Mouse (Mus musculus) 3T3-L1 (cell line): ENCODE data around the gene Cxcl2.
A peak's percentile ranks its signal among the peaks of the same experiment; 100 is the strongest.

Source experiments
- DNase-seq: peaks from one replicate; pipeline ENCODE4 v3.0.0-alpha.2; 2015; ENCODE audit warnings: low read depth, low spot score

The Cxcl2 gene

GRCm38 (mm10) chr5:90894231-90894630 is 9.4 kb upstream of the Cxcl2 start:
- no peak for DNase-seq

- DNase-seq, result peak; percentile 3
These were observed 6.2 kb upstream of the Cxcl2 start for GRCm38 (mm10) chr5:90897429-90897828.

- peak; percentile 1 for DNase-seq
These were observed 4.4 kb upstream of the Cxcl2 start for GRCm38 (mm10) chr5:90899308-90899707.

DNA sequence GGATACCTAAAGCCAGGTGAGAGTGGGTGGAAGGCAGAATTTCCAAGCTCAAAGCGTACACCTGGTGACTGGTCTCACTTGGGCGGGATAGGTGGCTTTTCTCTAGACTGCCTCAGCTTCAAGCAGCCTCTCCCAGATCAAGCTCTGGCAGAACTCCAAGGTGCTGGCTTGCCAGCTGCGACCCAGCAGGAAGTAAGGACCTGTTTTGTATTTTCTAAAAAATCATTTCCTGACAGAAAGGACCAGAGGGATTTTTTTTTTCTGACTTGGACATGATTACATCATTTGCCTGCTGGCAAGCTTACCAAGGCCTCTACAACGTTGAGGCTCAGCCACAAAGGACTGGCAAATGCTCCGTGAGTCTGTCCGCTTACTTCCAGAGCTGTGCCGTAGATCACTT is 3.5 kb upstream of the Cxcl2 start:
- peak; percentile 73 for DNase-seq

DNA sequence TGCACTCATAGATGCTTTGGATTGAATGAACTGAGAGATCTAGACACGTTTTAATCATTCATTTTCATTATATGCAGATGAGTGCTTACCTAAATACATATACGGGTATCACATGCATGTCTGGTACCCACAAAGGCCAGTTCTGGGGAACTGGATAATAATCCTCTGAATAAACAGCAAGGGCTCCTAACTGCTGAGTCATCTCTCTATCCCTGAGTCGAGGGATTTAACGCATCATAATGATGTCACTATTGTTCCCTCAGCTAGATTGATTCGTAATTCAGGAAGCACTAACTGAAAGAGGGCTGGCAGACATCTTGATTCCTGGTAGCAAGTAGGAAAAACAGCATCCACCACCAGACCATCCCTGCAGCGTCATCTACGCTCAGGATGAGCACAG is 3.0 kb upstream of the Cxcl2 start:
- peak; percentile 71 for DNase-seq

- DNase-seq, result peak; percentile 2
These were observed 1.1 kb upstream of the Cxcl2 start for GRCm38 (mm10) chr5:90902380-90903260.

DNA sequence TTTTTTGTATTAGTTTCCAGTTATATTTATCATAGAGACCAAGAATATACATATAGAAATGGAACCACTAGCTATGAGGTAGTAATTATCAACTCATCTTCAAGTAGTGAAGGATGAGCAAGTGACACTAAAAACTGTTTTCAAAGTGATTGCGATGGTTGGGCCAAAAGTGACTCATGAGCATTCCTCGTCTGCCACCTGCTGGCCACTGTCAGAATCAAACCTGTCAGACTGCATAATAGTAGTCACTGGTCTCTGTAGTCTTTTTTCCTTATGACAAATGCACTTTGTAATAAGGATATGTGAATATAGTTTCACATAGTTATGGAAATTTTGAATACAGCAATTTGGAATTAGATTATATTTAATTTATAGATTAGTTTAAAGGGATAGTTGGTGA is 5.3 kb downstream of the Cxcl2 start:
- DNase-seq, result peak; percentile 96

DNA sequence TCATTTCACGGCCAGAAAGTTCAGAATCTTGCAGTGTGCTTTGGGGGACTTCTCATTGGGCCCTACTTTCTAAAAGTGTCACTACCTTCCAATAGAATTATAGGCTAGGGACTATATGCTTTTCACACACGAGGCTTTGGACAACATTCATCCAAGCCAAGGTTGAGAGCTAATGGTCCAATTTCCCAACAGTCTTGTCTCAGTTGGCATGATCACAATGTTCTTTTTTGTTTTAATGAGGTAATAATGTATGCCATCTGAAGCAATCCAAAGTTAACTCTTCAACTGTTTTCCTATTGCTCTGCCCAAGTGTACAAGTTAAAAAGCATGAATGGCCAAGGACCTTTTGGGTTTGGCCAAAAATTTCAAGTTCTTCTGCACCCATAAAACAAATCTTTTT is 15.8 kb downstream of the Cxcl2 start:
- DNase-seq, result no peak

DNA sequence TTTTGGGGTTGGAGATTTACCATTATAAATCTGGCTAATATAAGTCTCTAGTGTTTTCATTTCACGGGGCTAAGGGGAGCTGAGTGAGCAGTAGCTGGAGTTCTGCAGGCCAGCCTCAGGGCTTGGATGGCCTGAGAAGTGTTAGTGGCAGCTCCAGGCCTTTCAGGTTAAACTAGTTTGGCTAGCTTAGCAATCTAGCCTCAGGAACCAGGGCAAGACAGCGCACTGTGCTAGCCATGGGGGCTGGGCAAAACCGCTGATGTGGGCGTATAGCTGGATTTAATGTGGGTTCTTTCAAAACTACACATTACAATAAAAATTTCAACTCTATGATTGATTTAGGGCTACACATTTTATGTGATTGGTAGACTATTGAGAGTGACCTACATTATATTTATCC is 19.3 kb downstream of the Cxcl2 start:
- no peak for DNase-seq

GRCm38 (mm10) chr5:90930546-90930945 is 26.9 kb downstream of the Cxcl2 start:
- DNase-seq, result peak; percentile 67

- DNase-seq, result peak; percentile 82
These were observed 27.5 kb downstream of the Cxcl2 start, which contains the start of gene Mthfd2l for GRCm38 (mm10) chr5:90930971-90931851. TSS of gene Mthfd2l (plus strand) at chr5:90931117.

DNA sequence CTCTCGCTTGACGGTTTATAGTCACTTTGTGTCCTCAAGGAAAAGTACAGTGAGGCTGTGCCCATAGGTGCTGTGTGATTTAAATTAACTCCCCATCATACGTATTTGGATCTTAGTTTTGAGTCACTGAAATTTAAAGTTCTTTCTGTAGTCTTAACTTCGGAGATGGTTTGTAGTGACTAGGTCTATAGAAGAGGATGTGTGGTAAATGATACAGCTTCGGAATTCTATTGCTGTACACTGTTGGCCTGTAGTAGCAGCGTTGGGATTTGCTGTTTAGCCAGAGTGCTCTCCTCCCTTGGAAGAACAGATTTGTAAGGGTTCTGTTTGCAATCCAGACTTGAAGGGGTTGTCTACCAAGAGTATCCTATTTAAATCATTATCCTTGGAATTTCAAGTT is 28.2 kb downstream of the Cxcl2 start:
- DNase-seq, result peak; percentile 63

DNA sequence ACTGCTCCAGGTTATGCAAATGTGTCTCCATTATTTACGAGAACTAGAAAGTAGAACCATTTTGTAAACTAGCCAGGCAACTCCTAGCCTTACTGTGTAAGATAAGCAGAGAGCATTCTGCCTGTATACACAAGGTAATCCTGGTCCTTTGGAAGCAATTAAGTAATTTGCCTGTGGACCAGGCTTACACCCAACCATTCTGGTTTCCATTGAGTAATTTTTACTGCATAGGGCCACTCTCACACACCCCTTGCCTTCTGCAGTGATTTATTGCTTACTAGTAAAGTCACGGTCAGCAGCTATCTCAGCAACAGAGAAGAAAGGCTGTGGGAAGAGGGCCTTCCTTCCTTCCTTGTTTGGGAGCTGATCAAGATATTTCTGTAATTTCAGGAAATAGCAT is 33.0 kb downstream of the Cxcl2 start:
- no peak for DNase-seq

GRCm38 (mm10) chr5:90945453-90945852 is 41.8 kb downstream of the Cxcl2 start:
- DNase-seq, result no peak

DNA sequence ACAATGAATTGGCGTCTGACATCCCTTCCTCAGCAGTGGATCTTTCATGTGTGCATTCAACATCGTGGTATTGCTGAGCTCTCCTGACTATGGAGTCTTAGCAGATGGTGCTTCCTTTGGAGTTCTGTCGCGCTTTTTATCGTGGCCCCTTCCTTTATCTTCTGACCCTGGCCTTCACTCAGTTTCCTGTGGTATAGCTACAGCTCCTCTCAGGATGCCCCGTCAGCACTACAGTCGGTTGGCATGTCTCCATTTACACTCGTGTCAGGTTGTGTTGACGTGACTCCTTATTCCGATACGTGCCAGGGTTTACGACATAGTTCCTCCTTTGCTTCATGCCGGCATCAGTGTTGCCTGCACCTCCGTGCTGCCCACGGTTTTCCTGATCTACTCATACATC is 45.8 kb downstream of the Cxcl2 start:
- DNase-seq, result no peak

GRCm38 (mm10) chr5:90951475-90951874 is 47.8 kb downstream of the Cxcl2 start:
- DNase-seq, result peak; percentile 66

GRCm38 (mm10) chr5:90952731-90953481 is 49.2 kb downstream of the Cxcl2 start:
- DNase-seq, result peak; percentile 82
